Mouse (Mus musculus) brain, embryonic 14.5 days (tissue): ENCODE measurements at regions not wholly inside any gene's neighbourhood (a gene's known extent, or its start where the extent isn't known, plus 50 kb on each side); places are given as distances from the start of the nearest gene placed in this dataset.

Experiments
- CTCF ChIP-seq: fragments of 200-500 bp; IDR thresholded peaks from 2 replicates; pipeline ENCODE4 v1.5.1; 2012; ENCODE audit warnings: inconsistent platforms, mild to moderate bottlenecking, moderate library complexity, borderline replicate concordance; ENCODE audit not compliant: insufficient read depth, insufficient read length; ENCODE audit errors: extremely low read depth
- POLR2A ChIP-seq: fragments of 200-500 bp; IDR thresholded peaks from 2 replicates; pipeline ENCODE4 v1.6.1; 2012; ENCODE audit warnings: mild to moderate bottlenecking, inconsistent platforms, borderline replicate concordance; ENCODE audit not compliant: poor library complexity, insufficient read depth, insufficient read length, severe bottlenecking; ENCODE audit errors: extremely low read depth

DNA sequence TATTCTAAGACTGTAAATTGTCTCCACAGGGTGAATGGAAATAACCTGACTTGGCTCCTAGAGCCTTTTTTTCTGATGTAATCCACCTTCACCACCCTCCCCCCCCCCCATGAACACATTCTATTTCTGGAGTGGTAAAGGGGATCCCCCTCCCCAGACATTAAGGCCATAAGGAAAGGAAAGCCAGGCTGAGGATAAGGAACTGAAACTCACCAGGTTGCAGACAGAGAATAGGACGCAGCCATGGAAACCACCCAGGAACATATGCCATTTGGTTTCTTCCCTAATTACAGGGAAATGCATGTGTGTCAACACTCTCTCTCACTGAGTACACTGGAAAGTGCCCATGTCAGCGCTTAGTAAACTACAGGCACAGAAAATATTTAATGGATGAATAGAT, 96.5 kb upstream of the Gnao1 start:
- TF ChIP-seq CTCF = no peak
- TF ChIP-seq POLR2A = no peak
